Mouse (Mus musculus): ENCODE data around the gene Smurf1.

Gene Smurf1

DNA sequence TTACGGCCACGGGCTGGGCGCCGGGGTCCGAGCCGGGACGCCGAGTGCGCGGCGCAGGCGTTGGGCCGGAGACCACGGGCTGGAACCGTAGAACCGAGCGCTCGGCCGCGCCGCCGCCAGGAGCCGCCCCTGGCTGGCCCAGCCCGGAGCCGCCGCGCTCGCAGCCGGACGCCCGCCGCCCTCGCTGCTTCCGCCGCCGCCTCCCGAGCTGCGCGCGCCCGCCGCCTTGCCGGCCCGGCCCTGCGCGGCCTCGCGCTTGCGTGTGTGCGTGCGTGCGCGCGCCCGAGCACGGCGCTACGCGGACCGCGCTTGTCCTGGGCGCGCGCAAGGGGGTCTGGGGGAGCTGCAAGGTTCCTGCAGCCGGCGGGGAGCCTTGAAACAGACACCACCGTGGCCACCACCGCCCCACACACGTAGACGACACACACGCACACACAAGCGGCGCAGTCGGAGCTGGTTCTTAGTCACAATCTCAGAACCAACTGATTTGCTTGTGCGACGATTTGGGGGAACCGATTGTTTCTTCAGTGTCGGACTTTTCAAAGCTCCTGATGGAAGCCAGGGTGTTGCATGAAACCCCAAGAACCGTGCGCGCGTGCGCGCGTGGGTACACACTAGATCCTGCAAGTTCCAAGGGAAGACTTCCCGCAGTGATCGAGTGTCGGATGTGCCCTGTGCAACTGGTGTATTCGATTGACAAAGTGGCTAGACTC lies at the start of gene Smurf1:
Gene Smurf1, minus strand, starts transcription at position 209 of the 713 bp plus-strand sequence.
- DNase-seq (ENCODE audit: low spot score): peak; percentile 82

DNA sequence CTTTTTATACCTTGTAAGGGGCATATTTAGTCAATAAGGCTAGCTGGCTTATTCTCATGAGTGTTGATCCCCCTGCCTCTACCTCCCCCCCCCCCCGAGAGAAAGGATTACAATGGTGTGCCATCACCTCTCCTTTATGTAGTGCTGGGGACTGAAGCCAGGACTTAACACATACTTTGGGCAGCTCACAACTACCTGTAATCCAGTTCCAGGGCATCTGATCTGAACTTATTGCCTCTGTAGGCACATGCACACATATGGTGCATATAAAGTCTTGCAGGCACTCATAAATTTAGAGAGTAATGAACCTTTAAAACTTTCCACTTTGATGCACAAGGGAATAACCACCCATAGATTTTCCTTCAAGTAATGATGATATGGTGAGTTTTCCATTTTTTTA lies 48.6 kb upstream of the Smurf1 start:
- DNase-seq (ENCODE audit: low spot score): no peak

DNA sequence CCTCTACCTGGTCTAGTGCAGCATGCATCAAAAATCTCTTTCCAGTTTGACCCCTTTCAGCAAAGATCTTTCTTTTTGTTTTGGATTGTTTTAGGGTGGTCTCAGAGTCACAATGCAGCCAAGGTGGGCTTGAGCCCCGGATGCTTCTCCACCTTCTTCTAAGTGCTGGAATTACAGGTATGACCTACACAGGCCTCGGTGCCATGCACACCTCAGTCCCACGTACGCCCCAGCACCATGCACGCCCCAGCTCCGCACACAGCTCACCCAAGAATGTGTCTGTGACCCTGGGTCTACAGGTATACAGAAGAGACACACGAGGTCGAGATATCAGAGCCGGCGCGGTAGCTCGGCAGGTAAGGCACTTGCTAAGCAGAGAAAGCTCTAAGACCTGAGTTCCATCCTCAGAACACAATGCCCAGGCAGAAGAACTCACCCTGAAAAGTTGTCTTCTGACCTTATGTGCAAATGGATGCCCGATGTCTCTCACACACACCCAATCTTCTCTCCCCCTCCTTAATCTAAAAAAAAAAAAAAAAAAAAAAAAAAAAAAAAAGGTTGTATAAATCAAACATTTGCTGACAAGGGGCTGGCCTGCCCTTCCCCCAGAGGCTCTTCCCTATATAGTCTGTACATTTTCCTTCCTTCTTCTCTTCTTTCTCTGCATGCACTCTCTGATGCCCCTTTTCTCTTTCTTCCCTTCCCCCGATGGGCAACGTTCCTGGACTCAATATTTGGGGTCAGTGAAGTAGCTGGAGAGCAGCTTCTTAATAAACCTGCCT lies 43.4 kb upstream of the Smurf1 start:
- no peak for DNase-seq (ENCODE audit: low spot score)

DNA sequence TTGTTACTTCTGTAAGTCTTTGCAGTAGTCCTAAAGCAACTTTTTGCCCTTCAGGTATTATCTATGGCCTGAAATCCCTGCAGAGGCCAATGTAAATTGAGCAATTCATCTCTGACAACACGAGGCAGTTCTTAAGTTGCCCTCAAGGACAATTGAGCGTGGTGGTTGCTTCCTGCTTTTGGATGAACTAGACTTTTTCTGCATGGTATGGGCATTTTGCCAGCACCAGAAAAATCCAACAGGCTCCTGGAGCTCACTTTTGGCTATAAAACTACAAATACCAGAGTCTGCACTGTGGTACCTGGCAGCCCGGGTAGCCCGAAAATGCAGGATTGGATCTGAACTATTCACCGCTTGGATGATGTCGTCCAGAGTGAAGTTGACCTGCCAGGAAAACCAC lies 39.9 kb upstream of the Smurf1 start:
- no peak for DNase-seq (ENCODE audit: low spot score)

DNA sequence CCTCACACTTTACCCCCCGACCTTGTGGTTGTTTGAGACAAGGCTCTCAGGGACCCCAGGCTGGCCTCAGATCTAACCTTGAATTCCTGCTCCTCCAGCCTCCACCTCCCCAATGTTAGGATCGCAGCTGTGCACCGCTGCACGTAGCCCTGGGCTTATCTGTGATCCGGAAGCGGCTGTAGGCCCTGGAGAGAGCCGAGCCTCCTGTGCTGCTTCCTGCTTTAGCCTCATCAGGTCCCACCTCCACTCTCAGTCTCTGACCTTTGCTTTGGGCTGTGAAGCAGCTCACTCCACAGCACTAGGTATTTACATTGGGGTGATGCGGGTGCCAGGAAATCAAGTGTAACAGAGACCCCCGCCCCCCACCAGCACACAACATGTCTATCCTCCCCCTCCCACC lies 38.8 kb upstream of the Smurf1 start:
- DNase-seq (ENCODE audit: low spot score): no peak

DNA sequence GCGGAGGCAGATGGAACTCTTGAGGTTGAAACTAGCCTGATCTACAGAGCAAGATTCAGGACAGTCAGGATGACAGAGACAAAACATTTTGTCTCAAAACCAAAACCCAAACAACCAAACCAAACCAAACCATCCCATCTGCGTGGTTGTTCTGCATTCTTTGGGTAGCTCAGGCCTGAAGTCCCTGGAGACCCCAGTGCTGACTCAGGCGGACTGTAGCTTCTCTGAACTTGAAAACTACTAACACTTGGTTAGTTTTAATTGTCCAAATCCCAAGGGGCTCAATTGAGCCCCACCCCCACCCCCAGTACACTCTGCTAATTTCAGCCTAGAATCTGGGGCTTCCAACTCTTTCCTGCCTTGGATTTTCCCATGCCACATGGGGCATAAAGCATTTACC lies 37.7 kb upstream of the Smurf1 start:
- no peak for DNase-seq (ENCODE audit: low spot score)

DNA sequence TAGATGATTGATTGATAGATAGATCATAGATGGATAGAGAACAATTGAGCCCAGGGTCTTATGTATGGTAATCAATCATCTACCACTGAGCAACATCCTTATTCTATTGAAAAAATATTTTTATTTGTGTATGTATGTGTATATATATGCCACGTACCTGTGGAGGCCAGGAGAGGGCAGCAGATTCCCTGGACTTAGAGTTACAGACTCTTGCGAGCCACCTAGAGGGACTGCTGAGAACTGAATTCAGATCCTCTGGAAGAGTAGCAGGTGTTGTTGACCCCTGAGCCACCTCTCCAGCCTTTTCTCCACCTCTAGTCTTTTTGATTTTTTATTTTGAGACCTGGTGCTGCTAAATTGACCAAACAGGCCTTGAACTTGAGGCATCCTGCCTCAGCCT lies 32.8 kb upstream of the Smurf1 start:
- DNase-seq (ENCODE audit: low spot score): no peak

DNA sequence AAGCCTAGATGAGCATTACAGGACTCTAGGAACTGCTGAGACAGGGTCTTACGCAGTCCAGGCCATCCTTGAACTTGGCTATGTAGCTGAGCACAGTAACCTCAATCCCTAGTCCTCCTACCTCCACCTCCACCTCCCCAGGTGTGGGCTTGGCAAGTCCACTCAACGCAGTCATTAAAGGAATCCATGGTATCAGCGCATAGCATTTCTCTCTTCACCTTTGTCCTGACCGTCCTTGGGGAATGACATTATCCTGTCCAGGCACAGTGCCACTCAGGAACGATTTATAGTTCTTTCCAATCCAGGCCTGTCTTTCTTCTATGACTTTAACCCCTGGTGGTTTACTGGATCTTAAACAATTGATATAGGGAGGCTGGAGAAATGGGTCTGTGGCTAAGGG lies 24.8 kb upstream of the Smurf1 start:
- no peak for DNase-seq (ENCODE audit: low spot score)

DNA sequence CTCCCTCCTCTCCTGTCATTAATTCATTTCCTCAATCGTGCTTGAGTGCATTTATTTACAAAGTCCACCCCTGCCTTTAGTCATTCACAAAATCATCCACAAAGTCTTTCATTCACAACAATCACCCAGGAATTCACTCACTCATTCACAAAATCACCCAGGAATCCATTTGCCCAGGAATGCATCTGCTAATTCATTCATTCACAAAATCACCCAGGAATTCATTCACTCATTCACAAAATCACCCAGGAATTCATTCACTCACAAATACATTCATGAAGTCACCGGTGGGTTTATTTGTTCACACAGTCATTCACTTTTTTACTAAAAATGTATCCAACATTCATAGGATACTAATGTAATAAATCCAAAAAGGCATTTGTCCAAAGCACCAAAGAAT lies 24.4 kb upstream of the Smurf1 start:
- DNase-seq (ENCODE audit: low spot score): no peak

DNA sequence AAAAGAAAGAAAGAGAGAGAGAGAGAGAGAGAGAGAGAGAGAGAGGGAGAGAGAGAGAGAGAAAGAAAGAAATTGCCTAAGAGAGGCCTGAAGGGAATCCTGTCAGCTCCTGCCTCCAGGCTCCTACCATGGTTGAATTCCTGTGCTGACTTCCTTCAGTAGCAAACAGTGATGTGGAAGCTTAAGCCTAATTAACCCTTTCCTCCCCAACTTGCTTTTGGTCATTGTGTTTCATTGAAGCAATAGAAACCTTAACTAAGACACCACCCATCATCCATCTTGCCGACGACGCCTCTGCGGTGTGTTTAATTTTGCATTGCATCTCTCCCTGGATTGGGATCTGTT lies 23.4 kb upstream of the Smurf1 start:
- DNase-seq (ENCODE audit: low spot score): no peak

DNA sequence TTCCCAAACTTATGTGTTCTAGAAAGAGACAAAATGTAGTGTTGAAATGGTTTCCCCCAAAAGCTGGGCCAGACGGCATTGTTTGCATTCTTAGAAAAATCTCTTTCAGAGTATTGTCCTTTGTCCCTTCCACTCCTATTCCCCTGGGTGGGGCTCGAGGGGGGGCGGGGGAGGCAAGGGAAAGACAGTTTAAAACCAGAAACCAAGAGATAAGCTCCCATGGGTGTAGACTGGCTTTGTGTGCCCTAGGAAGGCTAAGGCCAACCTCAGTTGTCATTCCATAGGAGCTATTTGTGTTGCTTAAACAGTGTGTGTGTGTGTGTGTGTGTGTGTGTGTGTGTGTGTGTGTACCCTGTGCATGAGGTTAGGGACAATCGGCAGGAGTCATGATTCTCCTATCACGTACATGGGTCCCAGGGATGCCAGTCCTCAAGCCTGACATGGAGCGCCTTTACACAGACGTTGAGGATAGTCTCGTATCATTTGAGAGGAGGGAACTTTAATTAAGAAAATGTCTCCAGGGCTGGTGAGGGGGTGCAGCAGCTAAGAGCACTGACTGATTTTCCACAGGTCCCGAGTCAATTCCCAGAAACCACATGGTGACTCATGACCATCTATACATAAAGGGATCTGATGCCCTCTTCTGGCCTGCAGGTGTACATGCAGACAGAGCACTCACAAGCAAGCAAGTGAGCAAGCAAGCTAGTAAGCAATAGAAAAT lies 22.9 kb upstream of the Smurf1 start:
- peak; percentile 65 for DNase-seq (ENCODE audit: low spot score)

DNA sequence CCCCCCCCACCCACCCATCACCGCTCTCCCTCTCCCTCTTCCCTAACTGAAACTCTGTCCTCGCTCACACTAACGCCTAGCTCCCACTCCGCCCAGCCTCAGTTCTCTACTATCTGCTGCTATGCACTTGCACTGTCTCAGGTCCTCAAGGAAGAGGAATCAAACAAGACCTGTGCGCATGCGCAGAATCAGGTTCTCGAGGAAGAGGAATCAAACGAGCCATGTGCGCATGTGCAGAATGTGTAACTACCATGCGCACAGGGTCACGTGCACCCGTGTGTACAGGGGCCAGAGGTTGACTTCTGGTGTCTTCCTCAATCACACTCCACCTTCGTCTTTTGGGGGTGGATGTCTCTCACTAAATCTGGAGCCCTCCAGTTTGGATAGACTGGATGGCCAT lies 21.9 kb upstream of the Smurf1 start:
- no peak for DNase-seq (ENCODE audit: low spot score)

DNA sequence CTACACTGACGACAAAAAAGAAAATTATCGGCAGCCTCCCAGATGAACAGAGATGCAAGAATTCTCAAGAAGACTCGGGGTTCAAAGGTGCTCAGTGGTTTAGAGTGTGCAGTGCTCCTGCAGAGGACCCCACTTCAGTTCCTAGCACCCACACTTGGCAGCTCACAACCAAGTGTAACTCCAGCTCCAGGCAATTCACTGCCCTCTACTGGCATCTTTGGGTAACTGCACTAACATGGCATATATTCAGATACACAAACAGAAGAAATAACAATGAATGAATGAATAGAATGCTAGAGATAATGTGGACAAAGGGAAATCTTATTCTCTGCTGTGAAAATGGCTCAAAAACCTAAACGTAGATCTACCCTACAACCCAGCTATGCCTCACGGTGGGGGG lies 19.2 kb upstream of the Smurf1 start:
- no peak for DNase-seq (ENCODE audit: low spot score)

DNA sequence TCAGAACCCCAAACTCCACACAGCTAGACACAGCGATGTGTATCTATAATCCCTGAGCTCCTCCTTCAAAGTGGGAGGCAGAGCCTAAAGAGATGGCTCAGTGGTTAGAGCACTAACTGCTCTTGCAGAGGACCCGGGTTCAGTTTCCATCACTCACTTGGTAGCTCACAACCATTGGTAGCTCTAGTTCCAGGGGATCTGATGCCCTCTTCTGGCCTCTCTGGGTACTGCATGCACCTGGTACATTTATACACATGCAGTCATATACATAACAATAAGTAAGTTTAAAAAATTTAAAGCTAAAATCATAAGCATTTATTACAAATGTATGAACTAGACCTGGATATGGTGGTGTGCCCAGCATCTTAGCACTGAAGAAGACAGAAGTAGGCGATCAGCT lies 17.6 kb upstream of the Smurf1 start:
- DNase-seq (ENCODE audit: low spot score): no peak

DNA sequence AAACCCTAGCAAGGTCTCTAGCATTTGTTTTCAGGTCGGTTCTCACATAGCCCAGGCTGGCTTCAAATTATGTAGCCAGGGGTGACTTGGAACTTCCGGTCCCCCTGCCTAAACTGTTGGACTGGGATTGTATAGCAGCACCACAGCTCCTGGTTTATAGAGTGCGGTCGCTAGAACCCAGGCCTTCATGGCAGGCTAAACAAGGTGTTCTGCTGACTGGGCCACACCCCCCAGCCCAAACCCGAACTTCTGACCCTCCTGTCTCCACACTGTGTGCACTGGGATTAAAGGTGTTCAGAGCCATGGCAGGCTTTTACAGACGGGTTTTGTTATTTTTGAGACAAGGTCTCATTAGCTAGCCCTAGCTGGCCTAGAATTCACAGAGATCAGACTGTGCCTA lies 13.5 kb upstream of the Smurf1 start:
- no peak for DNase-seq (ENCODE audit: low spot score)

DNA sequence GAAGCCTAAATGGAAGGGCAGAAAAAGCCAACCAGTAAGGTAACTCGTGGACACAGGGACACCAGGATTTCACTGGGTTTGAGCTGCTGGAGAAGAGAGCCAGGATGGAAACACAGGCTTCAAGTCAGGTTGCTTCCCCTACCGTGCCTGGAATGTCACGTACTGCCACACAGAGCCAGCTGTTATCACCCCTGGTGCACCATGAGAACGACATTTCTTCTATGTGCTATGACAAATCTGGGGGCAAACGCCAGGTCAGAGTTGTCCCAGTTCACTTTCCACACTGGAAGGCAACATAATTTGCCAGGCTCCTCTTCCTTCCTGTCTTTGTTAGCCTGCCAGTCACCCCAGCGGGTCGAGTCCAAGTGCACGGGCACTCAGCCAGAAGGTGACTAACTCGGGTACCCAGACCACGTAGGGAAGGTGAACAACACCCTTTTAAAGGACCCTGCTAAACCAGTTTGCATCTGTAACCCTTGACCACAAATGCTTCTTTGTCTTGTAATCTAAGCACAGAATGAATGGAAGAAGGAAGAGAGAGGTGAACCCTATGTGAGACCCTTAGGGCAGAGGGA lies 13.0 kb upstream of the Smurf1 start:
- DNase-seq (ENCODE audit: low spot score): no peak

DNA sequence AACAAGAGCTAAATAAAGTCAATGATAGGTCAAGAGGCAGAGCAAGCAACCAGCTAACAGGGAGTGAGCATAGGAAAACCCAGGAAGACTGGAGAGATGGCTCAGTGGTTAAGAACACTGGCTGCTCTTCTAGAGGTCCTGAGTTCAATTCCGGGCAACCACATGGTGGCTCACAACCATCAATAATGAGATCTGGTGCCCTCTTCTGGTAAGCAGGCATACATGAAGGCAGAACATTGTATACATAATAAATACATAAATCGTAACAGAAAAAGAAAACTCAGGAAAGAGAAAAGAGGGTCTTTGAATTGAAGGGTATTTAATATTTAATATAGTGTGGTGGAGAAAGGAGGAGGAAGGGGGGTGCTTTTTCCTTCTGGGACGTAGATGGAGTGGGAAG lies 5.6 kb upstream of the Smurf1 start:
- DNase-seq (ENCODE audit: low spot score): no peak

DNA sequence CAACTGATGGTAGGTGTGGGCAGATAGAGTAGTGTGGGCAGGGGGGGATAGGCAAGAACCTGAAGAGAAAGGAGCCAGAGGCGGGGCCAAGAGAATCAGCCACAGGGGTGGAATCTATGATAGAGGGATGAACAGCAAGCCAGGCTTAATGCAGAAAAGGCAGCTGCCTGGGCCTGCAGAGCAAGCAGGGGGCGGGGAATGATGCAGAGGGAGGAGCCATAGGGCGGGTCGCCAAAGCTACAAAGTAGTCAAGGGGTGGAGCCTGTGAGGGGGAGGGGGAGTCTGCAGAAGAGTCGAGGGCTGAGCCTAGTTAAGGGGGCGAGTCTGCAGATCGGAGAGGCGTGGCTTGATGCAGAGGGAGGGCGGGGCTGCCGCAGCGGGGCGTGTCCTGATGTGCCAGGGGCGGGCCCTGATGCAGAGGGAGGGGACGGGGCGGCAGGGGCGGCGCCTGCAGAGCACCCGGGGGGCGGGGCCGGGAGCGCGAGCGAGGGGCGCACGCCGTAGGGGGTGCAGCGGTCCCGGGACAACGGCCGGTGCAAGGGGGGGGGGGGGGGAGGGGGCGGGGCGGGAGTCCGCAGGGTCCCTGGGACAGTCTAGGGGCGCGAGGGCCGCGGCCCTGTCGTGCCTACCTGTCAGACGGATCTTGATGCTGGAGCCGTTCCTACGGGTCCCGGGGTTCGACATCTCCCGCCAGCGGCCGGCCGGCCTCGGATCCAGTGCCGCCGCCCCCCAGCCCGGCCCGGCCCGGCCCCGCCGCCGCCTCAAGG lies 592 bp downstream of the Smurf1 start:
- peak; percentile 86 for DNase-seq (ENCODE audit: low spot score)

DNA sequence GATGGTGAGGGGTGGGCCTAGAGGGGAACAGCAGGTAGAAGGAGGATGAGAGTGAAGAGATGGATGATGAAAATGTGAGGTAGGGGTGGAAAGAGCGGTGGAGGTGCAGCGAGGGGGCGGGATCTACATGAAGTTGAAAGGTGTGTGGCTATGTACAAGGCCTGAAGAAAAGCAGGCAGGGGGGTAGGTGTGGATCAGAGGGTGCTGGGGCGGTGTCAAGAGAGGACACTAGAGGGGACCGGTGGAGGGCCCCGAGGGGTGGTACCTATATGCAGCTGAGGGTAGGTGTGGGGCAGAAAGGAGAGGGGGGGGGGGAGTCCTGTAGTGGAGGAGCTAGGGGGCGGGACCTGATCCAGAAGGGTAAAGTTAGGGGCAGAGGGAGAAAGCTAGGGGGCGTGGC lies 1.2 kb downstream of the Smurf1 start:
- DNase-seq (ENCODE audit: low spot score): no peak

DNA sequence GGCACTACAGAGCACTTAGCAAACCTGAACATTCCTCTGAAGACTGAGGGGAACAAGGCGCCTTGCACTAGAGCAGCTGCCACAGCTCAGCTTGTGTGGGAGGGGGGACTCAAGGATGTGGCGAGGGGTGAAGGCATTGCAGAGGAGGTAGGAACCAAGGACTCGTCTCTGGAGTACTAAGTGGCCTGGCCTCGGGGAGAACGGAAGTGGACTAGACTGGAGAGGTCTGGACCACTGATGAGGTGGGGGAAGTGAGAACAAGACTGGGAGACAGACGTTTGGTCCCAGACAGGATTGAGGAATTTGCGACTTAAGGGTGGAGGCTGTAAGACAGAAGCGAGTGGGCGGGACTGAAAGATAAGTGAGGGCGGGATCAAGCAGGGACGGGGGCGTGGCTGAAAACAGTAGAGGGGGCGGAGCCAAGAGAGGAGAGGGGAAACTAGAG lies 1.8 kb downstream of the Smurf1 start:
- peak; percentile 79 for DNase-seq (ENCODE audit: low spot score)

DNA sequence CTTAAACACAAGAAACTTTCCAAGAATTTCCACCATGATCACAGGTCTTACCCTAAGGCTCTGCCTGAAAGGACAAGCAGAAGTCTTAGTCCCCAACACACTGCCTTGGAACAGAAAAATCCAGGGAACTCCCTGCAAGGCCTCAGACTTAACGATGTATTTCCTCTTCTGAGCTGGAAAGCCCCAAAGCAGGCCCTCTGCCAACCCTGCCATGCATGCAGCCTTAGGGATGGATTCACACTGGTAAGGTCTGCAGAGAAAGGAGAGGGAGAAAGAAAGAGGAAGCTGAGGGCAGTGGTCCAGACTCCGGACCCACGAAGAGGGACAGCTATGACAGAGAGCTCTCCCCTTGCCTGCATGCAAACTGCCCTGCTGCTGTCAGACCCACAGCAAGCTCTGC lies 2.2 kb downstream of the Smurf1 start:
- peak; percentile 41 for DNase-seq (ENCODE audit: low spot score)

DNA sequence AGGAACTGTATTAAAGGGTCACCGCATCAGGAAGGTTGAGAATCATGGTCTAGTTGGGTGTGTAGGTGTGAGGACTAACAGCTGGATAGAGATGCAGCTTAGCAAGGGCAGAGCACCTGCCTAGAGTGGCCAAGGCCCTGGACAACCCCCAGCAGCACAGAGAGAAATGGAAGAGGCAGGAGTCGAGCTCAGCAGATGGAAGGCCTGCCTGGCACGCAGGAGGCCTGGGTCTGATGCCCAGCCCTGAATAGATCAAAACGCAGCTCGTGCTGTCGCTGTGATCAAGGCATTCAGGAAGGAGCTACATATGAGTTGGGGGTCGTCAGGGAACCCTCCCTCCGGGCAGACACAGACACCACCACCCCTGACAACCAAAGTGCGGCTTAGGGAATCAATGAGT lies 7.4 kb downstream of the Smurf1 start:
- DNase-seq (ENCODE audit: low spot score): no peak

All from layer of hippocampus, adult 11-12 months (tissue).